In the genomic region with DNA sequence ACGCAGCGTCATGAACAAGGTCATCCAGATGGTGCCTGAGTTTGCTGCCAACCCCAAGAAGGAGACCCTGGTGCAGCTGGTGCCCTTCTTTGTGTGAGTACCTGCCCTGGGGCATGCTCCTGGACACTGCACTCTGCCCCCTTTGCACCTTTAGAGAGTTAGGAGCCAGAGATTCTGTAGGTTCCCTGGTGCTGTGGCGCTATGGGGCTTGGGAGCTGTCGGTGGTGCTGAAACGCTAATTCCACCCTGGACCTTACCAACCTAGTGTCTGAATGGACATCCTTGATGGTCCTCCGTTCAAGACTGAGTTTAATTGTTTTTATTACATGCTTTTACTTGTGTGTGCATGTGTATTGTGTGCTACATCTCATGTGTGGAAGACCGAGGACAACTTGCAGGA, we compare ENCODE assay signal across 9 mouse cellular contexts.
DNase-seq lines count a peak whose midpoint lies in the region; ATAC-seq lines count a peak whose summit lies in the region.
"Had no signal": no experiment of that assay in that cellular context is flagged by ENCODE, and none has a peak within 500 bp of the region (broad histone marks: within the 10 kb centered on the region; RNA-seq: fewer than 3 reads in every experiment).

No protein-coding gene starts in this region.

- DNase-seq in adrenal gland, postnatal 25 days: peak; percentile 10
- DNase-seq in adrenal gland, adult 2 months: no peak
- peak; percentile 88 for DNase-seq in midbrain, embryonic 11.5 days (ENCODE audit: low spot score, missing footprints)
- peak; percentile 43 for DNase-seq in embryonic facial prominence, embryonic 14.5 days (ENCODE audit: low spot score)
- peak; percentile 24 for DNase-seq in retina, postnatal 1 day
- DNase-seq in T-cell, adult 2 months (ENCODE audit: low spot score): no peak
- DNase-seq in left cerebral cortex, postnatal 4 days: no peak
- DNase-seq: lung, adult 2 months had no signal

- 56% methylated on average over 7 of the region's 7 CpGs for WGBS in midbrain, embryonic 11.5 days
- WGBS in midbrain, embryonic 15.5 days: 62% methylated on average over 7 of the region's 7 CpGs
- 48% methylated on average over 7 of the region's 7 CpGs for WGBS in embryonic facial prominence, embryonic 14.5 days

- H3K36me3 ChIP-seq in midbrain, embryonic 11.5 days (ENCODE audit: control insufficient read depth, insufficient read depth, low read length): no peaks in the 10 kb centered on the region
- no peaks in the 10 kb centered on the region for H3K36me3 ChIP-seq in midbrain, embryonic 15.5 days (replicated peaks)
- H3K36me3 ChIP-seq in embryonic facial prominence, embryonic 14.5 days (ENCODE audit: control insufficient read depth, insufficient read depth, low read length): no peaks in the 10 kb centered on the region

- no peak overlapping the region for H3K27ac ChIP-seq in midbrain, embryonic 11.5 days (ENCODE audit: low read depth, low read length)
- no peak overlapping the region for H3K27ac ChIP-seq in midbrain, embryonic 15.5 days
- no peak overlapping the region for H3K27ac ChIP-seq in embryonic facial prominence, embryonic 14.5 days (replicated peaks; ENCODE audit: low read depth, low read length)

- H3K4me2 ChIP-seq in midbrain, embryonic 11.5 days: no peak overlapping the region
- H3K4me2 ChIP-seq in midbrain, embryonic 15.5 days: no peak overlapping the region
- H3K4me2 ChIP-seq in embryonic facial prominence, embryonic 14.5 days (ENCODE audit: low read depth, low read length): no peak overlapping the region

- H3K4me3 ChIP-seq in midbrain, embryonic 11.5 days (ENCODE audit: low read depth, low read length): no peak overlapping the region
- H3K4me3 ChIP-seq in midbrain, embryonic 15.5 days: no peak overlapping the region
- no peak overlapping the region for H3K4me3 ChIP-seq in embryonic facial prominence, embryonic 14.5 days (ENCODE audit: low read depth, low read length)

- no peaks in the 10 kb centered on the region for H3K9me3 ChIP-seq in midbrain, embryonic 11.5 days (ENCODE audit: control insufficient read depth, low read length)
- H3K9me3 ChIP-seq in midbrain, embryonic 15.5 days: no peaks in the 10 kb centered on the region
- H3K9me3 ChIP-seq in embryonic facial prominence, embryonic 14.5 days (ENCODE audit: control insufficient read depth, low read length): no peaks in the 10 kb centered on the region

- ATAC-seq in midbrain, embryonic 11.5 days (ENCODE audit: low FRiP score): no peak
- ATAC-seq in midbrain, embryonic 15.5 days (replicated peaks): no peak
- ATAC-seq in embryonic facial prominence, embryonic 14.5 days (ENCODE audit: low read depth): no peak

- H3K9ac ChIP-seq in midbrain, embryonic 11.5 days (ENCODE audit: low read length): no peak overlapping the region
- H3K9ac ChIP-seq in midbrain, embryonic 15.5 days: no peak overlapping the region
- H3K9ac ChIP-seq in embryonic facial prominence, embryonic 14.5 days (ENCODE audit: low read depth, low read length): no peak overlapping the region

- no peaks in the 10 kb centered on the region for H3K27me3 ChIP-seq in midbrain, embryonic 11.5 days (ENCODE audit: control insufficient read depth, insufficient read depth, low read length)
- H3K27me3 ChIP-seq in midbrain, embryonic 15.5 days (replicated peaks): no peaks in the 10 kb centered on the region
- no peaks in the 10 kb centered on the region for H3K27me3 ChIP-seq in embryonic facial prominence, embryonic 14.5 days (replicated peaks; ENCODE audit: control insufficient read depth, insufficient read depth, low read length)

- intact Hi-C loops in left cerebral cortex, postnatal 4 days (cut with DNase I): no loop called here

- H3K4me1 ChIP-seq in midbrain, embryonic 11.5 days (ENCODE audit: control insufficient read depth, insufficient read depth, low read length): no peaks in the 10 kb centered on the region
- H3K4me1 ChIP-seq in midbrain, embryonic 15.5 days: no peaks in the 10 kb centered on the region
- H3K4me1 ChIP-seq in embryonic facial prominence, embryonic 14.5 days (ENCODE audit: control insufficient read depth, insufficient read depth, low read length): no peaks in the 10 kb centered on the region

Comparison
In these comparisons a context has a peak if more than half of its experiments do, and no peak if none do; other contexts are left out.
1. DNase-seq: peak in adrenal gland, postnatal 25 days (single experiment), midbrain, embryonic 11.5 days (single experiment), embryonic facial prominence, embryonic 14.5 days (single experiment) and retina, postnatal 1 day (single experiment); none in adrenal gland, adult 2 months (single experiment), T-cell, adult 2 months (single experiment) and left cerebral cortex, postnatal 4 days (single experiment).